Mouse (Mus musculus): ENCODE data around the gene Maco1.

GRCm38 (mm10) chr4:134855371-134855770 lies 2.2 kb upstream of the Maco1 start:
- TF ChIP-seq CTCF (IDR thresholded peaks at IDR 0.05; ENCODE audit: control insufficient read depth, insufficient read depth, insufficient read length) (no peak), MAX (IDR thresholded peaks at IDR 0.05) (no peak), MYOG (IDR thresholded peaks at IDR 0.05; ENCODE audit: control insufficient read depth, extremely low read depth, insufficient read length) (no peak), CEBPB (IDR thresholded peaks at IDR 0.05; ENCODE audit: low read depth) (no peak), MYOD1 (IDR thresholded peaks at IDR 0.05; ENCODE audit: control insufficient read depth, insufficient read length, low read depth) (no peak), USF1 (IDR thresholded peaks at IDR 0.05; ENCODE audit: low read depth) (no peak), FOSL1 (IDR thresholded peaks at IDR 0.05; ENCODE audit: insufficient read depth, low read length, poor library complexity, severe bottlenecking) (no peak)
